Mouse (Mus musculus) megakaryocyte, embryonic 14.5 days (primary cell): Measurements from ENCODE around the gene Itih5.

Experiments used
- FLI1 ChIP-seq: IDR thresholded peaks from 2 replicates; pipeline ENCODE4 v1.6.1; 2012; ENCODE audit warnings: low read length, inconsistent platforms, mixed read lengths
- GATA1 ChIP-seq: IDR thresholded peaks from 3 replicates; pipeline ENCODE4 v1.6.1; 2012; ENCODE audit warnings: mixed read lengths, low read length, inconsistent platforms, borderline replicate concordance

GRCm38 (mm10) chr2:10162011-10162410 is 8.6 kb downstream of the Itih5 start:
- TF ChIP-seq GATA1 (no peak), FLI1 (no peak)
